Mouse (Mus musculus) bone marrow macrophage, adult 2 months (primary cell): Measurements from ENCODE around the gene Blzf1.

Experiments used
- CTCF ChIP-seq: IDR thresholded peaks from 2 replicates; pipeline ENCODE4 v1.5.1; 2012; ENCODE audit warnings: low read depth, mild to moderate bottlenecking, low read length, moderate library complexity
- POLR2A ChIP-seq: IDR thresholded peaks from 2 replicates; pipeline ENCODE4 v1.6.1; 2012; ENCODE audit warnings: mild to moderate bottlenecking, low read depth, low read length, borderline replicate concordance

DNA sequence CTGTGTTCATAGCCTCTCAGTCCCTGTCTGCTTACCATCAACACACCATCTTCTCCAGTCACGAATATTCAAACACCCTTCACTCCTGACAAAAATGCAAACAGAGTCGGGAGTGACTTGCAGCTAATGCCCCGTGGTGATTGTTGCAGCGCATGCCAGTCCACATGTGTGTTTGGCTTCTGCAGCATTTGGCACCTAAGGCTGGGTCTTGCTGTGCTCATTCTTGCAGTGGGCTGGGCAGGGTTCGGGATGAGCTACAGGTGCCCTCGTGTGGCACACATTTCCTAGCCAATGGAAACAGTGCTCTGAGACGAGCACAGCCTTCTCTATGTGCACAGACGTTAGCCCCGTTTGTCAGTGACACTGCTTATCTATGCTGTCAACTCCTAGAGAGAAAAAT, 10.0 kb upstream of the Blzf1 start:
- TF ChIP-seq POLR2A (no peak), CTCF (no peak)
